Mouse (Mus musculus): ENCODE data around the gene Serpina3g. TPM values are rescaled to one million over a fixed set of nuclear protein-coding genes. Genes with fewer than 3 reads are reported as not detected.
A peak's percentile ranks its signal among the peaks of the same experiment; 100 is the strongest.

Serpina3g gene
- total and polyA plus RNA-seq, 3 experiments: 1.1 to 2.0 (median 1.6) TPM

DNA sequence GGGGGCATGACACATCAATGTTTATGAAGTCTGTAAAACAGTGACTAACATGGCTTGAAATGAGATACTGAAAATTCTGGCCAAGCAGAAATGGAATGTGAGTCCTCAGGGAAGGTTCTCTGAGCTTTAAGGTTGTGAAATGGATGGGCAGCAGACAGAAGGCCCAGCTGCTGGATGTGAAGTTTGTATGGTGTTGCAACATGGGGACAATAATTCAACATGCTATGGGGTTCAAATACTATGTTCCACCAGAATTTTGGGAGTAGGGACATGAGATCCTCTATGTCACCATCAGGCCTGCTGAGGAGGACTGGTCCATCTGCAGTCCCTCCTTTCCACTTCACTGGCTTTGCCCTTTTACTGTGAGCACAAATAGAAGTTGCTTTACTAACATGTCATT, 7.3 kb downstream of the Serpina3g start:
- H3K27me3 ChIP-seq (ENCODE audit: control insufficient read depth, insufficient read depth, low read length): no peaks in the 10 kb centered on the region
- DNase-seq: peak; percentile 11 to 34
- H3K4me1 ChIP-seq (ENCODE audit: control insufficient read depth, insufficient read depth, low read length): peaks cover 3% of the 10 kb centered on the region
- intact Hi-C loops (cut with DNase I): no loop called here
- H3K9ac ChIP-seq (ENCODE audit: low read depth, low read length): no peak overlapping the region
- no peaks in the 10 kb centered on the region for H3K36me3 ChIP-seq (ENCODE audit: control insufficient read depth, insufficient read depth, low read length)
- TF ChIP-seq CTCF (IDR thresholded peaks at IDR 0.05) (no peak), POLR2A (IDR thresholded peaks at IDR 0.05; ENCODE audit: insufficient read depth, low read depth, low read length) (no peak), EP300 (IDR thresholded peaks at IDR 0.05; ENCODE audit: insufficient read depth, low read depth, low read length) (no peak)
- H3K27ac ChIP-seq: no peak overlapping the region
- H3K4me3 ChIP-seq: no peak overlapping the region
- H3K79me2 ChIP-seq (replicated peaks; ENCODE audit: control insufficient read depth, insufficient read depth, low read length): no peaks in the 10 kb centered on the region

DNA sequence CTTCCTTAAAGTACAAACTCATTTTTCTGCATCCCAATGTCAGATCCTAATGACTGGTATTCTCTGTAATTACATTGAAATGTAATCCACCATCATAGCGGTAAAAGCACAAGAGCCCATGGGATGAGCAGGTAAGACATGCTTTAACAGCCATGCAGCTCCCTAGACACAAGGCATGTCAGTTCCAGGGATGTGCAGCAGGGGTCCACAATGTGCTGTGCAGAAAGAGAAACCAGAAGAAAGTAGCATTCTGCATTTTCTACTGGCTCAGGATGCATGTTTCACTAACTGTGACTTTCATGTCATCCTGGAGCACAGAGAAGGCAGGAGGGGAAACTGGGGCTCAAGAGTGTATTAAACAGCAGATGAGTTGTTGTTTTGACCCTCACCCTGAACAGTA, 9.0 kb downstream of the Serpina3g start:
- no peak overlapping the region for H3K9ac ChIP-seq (ENCODE audit: low read depth, low read length)

DNA sequence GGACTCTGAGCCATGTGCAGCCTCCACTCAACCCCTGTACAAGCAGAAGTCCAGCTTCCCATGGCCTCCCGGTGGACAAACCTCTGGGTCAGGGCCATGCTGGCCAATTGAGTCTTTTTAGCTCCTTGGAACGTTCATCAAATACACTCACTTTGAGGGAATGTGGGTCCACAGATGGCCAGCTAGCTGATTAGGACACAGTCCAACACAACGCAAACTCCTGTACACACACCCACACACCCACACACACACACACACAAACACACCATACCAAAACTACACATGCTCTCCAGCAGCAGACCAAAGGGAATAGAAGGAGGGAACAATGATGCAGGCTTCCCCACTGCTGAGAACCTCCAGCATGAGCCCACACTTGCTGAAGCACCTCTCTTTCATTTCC, 9.6 kb downstream of the Serpina3g start:
- intact Hi-C loops (cut with DNase I): no loop called here
- peak; percentile 40 to 48 for DNase-seq
- WGBS: 59% methylated on average over 3 of the region's 3 CpGs
- H3K9ac ChIP-seq (ENCODE audit: low read depth, low read length): no peak overlapping the region
- no peak overlapping the region for H3K4me3 ChIP-seq
- H3K27me3 ChIP-seq (ENCODE audit: control insufficient read depth, insufficient read depth, low read length): no peaks in the 10 kb centered on the region
- TF ChIP-seq EP300 (IDR thresholded peaks at IDR 0.05; ENCODE audit: insufficient read depth, low read depth, low read length): no peak
- peaks cover 3% of the 10 kb centered on the region for H3K4me1 ChIP-seq (ENCODE audit: control insufficient read depth, insufficient read depth, low read length)
- H3K27ac ChIP-seq: no peak overlapping the region
- no peaks in the 10 kb centered on the region for H3K36me3 ChIP-seq (ENCODE audit: control insufficient read depth, insufficient read depth, low read length)
- H3K79me2 ChIP-seq (replicated peaks; ENCODE audit: control insufficient read depth, insufficient read depth, low read length): no peaks in the 10 kb centered on the region

More for the DNA sequence above, 9.0 kb downstream of the Serpina3g start:
- DNase-seq: no peak
- TF ChIP-seq CTCF (IDR thresholded peaks at IDR 0.05): peak; percentile 45
- TF ChIP-seq EP300 (IDR thresholded peaks at IDR 0.05; ENCODE audit: insufficient read depth, low read depth, low read length): no peak
- no peak for TF ChIP-seq POLR2A (IDR thresholded peaks at IDR 0.05; ENCODE audit: insufficient read depth, low read depth, low read length)
- H3K4me1 ChIP-seq (ENCODE audit: control insufficient read depth, insufficient read depth, low read length): peaks cover 3% of the 10 kb centered on the region
- H3K4me3 ChIP-seq: no peak overlapping the region
- H3K27ac ChIP-seq: no peak overlapping the region
- no peaks in the 10 kb centered on the region for H3K27me3 ChIP-seq (ENCODE audit: control insufficient read depth, insufficient read depth, low read length)
- H3K36me3 ChIP-seq (ENCODE audit: control insufficient read depth, insufficient read depth, low read length): no peaks in the 10 kb centered on the region
- intact Hi-C loops (cut with DNase I): no loop called here
- 95% methylated on average over 1 of the region's 1 CpGs for WGBS
- no peaks in the 10 kb centered on the region for H3K79me2 ChIP-seq (replicated peaks; ENCODE audit: control insufficient read depth, insufficient read depth, low read length)

DNA sequence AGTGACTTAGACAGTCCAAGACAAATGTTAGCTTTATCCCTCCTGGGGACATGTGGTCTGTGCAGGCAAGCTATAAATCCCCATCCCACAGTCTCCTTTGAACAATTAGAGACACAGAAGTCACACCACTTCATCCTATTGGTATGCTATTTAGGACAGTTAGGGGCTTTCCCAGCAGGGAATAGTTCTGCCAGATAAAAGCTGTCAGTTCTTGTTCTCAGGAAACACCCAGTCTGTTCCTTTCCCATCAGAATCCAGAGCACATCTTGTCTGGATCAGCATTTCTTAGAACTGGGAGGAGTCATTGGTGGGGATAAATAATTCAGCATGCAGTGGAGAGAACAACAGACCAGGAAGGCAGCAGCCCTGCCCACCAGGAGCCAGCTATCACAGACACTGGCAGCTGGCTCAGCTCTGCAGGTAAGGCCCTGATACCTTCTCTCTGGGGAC, 11.5 kb downstream of the Serpina3g start:
- intact Hi-C loops (cut with DNase I): no loop called here
- Histone ChIP-seq H3K27me3 (ENCODE audit: control insufficient read depth, insufficient read depth, low read length) (no peaks in the 10 kb centered on the region), H3K4me1 (ENCODE audit: control insufficient read depth, insufficient read depth, low read length) (peaks cover 3% of the 10 kb centered on the region), H3K27ac (no peak overlapping the region), H3K4me3 (no peak overlapping the region), H3K36me3 (ENCODE audit: control insufficient read depth, insufficient read depth, low read length) (no peaks in the 10 kb centered on the region), H3K79me2 (replicated peaks; ENCODE audit: control insufficient read depth, insufficient read depth, low read length) (no peaks in the 10 kb centered on the region), H3K9ac (ENCODE audit: low read depth, low read length) (no peak overlapping the region)
- TF ChIP-seq CTCF (IDR thresholded peaks at IDR 0.05) (no peak), POLR2A (IDR thresholded peaks at IDR 0.05; ENCODE audit: insufficient read depth, low read depth, low read length) (no peak), EP300 (IDR thresholded peaks at IDR 0.05; ENCODE audit: insufficient read depth, low read depth, low read length) (no peak)
- DNase-seq: peak in 1 of 2 experiments; percentile 6

DNA sequence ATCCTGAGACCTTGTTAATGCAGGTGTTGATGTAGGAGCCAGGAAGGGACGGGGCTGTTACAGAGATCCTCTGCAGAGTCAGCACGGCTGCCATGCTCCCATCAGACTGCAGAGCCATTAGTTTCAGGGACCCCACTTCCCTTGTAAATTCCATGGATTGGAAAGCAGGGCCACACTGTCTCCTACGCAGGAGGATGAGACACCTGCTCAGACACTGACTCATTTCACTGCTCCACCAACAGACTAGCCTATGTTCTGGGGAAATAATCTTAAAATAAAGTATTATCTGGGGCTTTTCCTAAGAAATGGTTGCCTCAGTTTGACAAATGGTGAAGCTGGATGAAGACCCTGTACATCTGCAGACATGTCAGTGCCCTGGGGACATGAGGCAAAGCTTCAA, 12.2 kb downstream of the Serpina3g start:
- DNase-seq: no peak
- WGBS: 67% methylated on average over 3 of the region's 3 CpGs
- no peak overlapping the region for H3K4me3 ChIP-seq
- H3K79me2 ChIP-seq (replicated peaks; ENCODE audit: control insufficient read depth, insufficient read depth, low read length): no peaks in the 10 kb centered on the region
- intact Hi-C loops (cut with DNase I): no loop called here
- TF ChIP-seq CTCF (IDR thresholded peaks at IDR 0.05) (no peak), EP300 (IDR thresholded peaks at IDR 0.05; ENCODE audit: insufficient read depth, low read depth, low read length) (no peak), POLR2A (IDR thresholded peaks at IDR 0.05; ENCODE audit: insufficient read depth, low read depth, low read length) (no peak)
- no peak overlapping the region for H3K27ac ChIP-seq
- no peaks in the 10 kb centered on the region for H3K27me3 ChIP-seq (ENCODE audit: control insufficient read depth, insufficient read depth, low read length)
- no peaks in the 10 kb centered on the region for H3K36me3 ChIP-seq (ENCODE audit: control insufficient read depth, insufficient read depth, low read length)
- peaks cover 3% of the 10 kb centered on the region for H3K4me1 ChIP-seq (ENCODE audit: control insufficient read depth, insufficient read depth, low read length)
- no peak overlapping the region; the same call in 1 of the 2 replicates for H3K9ac ChIP-seq (ENCODE audit: low read depth, low read length)

DNA sequence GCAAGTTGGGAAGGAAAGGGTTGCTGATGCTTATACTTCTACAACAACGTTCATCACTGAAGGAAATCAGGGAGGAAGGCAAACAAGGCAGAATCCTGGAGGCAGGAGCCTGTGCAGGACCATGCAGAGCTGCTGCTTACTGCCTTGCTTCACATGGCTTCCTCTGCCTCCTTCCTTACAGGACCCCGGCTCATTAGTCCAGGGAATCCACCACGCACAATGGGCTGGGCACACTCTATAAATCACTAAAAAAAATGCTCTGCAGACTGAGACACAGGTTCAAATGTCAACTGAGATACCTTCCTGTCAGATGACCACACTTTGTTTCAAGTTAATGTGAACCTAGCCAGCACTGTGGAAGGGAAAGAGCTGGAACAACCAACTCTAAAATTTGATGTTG, 25.0 kb downstream of the Serpina3g start:
- Histone ChIP-seq H3K4me3 (no peak overlapping the region), H3K4me1 (ENCODE audit: control insufficient read depth, insufficient read depth, low read length) (no peaks in the 10 kb centered on the region), H3K36me3 (ENCODE audit: control insufficient read depth, insufficient read depth, low read length) (no peaks in the 10 kb centered on the region), H3K79me2 (replicated peaks; ENCODE audit: control insufficient read depth, insufficient read depth, low read length) (no peaks in the 10 kb centered on the region), H3K27ac (no peak overlapping the region), H3K27me3 (ENCODE audit: control insufficient read depth, insufficient read depth, low read length) (no peaks in the 10 kb centered on the region), H3K9ac (ENCODE audit: low read depth, low read length) (no peak overlapping the region)
- intact Hi-C loops (cut with DNase I): no loop called here
- no peak for DNase-seq
- TF ChIP-seq POLR2A (IDR thresholded peaks at IDR 0.05; ENCODE audit: insufficient read depth, low read depth, low read length) (no peak), EP300 (IDR thresholded peaks at IDR 0.05; ENCODE audit: insufficient read depth, low read depth, low read length) (no peak), CTCF (IDR thresholded peaks at IDR 0.05) (no peak)
- 41% methylated on average over 3 of the region's 3 CpGs for WGBS

Data from heart, adult 2 months (tissue).